Mouse (Mus musculus) midbrain, postnatal 0 days (tissue): ENCODE measurements around the gene Setd6. TPM values are rescaled to one million over a fixed set of nuclear protein-coding genes. Genes with fewer than 3 reads are reported as not detected.

Source experiments
- ATAC-seq: fragments of 200-750 bp; cut with Nextera tagmentation; 2 replicates; pipeline ENCODE4 v1.8.0; 2017; ENCODE audit warnings: moderate number of reproducible peaks, mild to moderate bottlenecking, moderate TSS enrichment, moderate library complexity; ENCODE audit not compliant: low FRiP score
- DNase-seq: peaks from one replicate; pipeline ENCODE4 v3.0.0-alpha.2; 2015; ENCODE audit warnings: low spot score
- H3K27ac ChIP-seq: fragments of 300-500 bp; sonication (generic); 2 replicates; pipeline ENCODE4 v1.5.1; 2014; ENCODE audit warnings: low read depth, mild to moderate bottlenecking, low read length, mixed read lengths
- H3K27me3 ChIP-seq: fragments of 300-500 bp; sonication (generic); 2 replicates; pipeline ENCODE4 v1.6.1; 2014; ENCODE audit warnings: low read length, control low read depth, mixed read lengths; ENCODE audit not compliant: insufficient read depth
- H3K36me3 ChIP-seq: fragments of 300-500 bp; sonication (generic); 2 replicates; pipeline ENCODE4 v1.6.1; 2014; ENCODE audit warnings: low read length, control low read depth, mixed read lengths; ENCODE audit not compliant: insufficient read depth
- H3K4me1 ChIP-seq: fragments of 300-500 bp; sonication (generic); 2 replicates; pipeline ENCODE4 v1.6.1; 2014; ENCODE audit warnings: mild to moderate bottlenecking, control low read depth, antibody characterized with exemption, low read length, mixed read lengths; ENCODE audit not compliant: insufficient read depth
- H3K4me2 ChIP-seq: fragments of 300-500 bp; sonication (generic); 2 replicates; pipeline ENCODE4 v1.6.1; 2014; ENCODE audit warnings: low read depth, mild to moderate bottlenecking, low read length, mixed read lengths; ENCODE audit not compliant: poor library complexity, severe bottlenecking
- H3K4me3 ChIP-seq: fragments of 300-500 bp; sonication (generic); 2 replicates; pipeline ENCODE4 v1.5.1; 2014; ENCODE audit warnings: low read depth, mild to moderate bottlenecking, low read length, moderate library complexity
- H3K9ac ChIP-seq: fragments of 300-500 bp; sonication (generic); replicated peaks from 2 replicates; pipeline ENCODE4 v1.6.1; 2014; ENCODE audit warnings: mild to moderate bottlenecking, low read length, moderate library complexity, mixed read lengths; ENCODE audit not compliant: poor library complexity, severe bottlenecking
- H3K9me3 ChIP-seq: fragments of 300-500 bp; sonication (generic); 2 replicates; pipeline ENCODE4 v1.6.1; 2016; ENCODE audit warnings: low read length, control low read depth
- CTCF ChIP-seq: IDR thresholded peaks from 2 replicates; pipeline ENCODE4 v1.5.1; 2016; ENCODE audit warnings: antibody characterized with exemption, mild to moderate bottlenecking
- WGBS: fragments of 180-500 bp; shearing (Covaris S2); extraction: QIAGEN DNeasy Blood & Tissue Kit; methylation state at CpG from one replicate; pipeline ENCODE4 v1.1.7; 2014; 5-methylcytosine and 5-hydroxymethylcytosine counted together
- polyA plus RNA-seq: library from polyadenylated mRNA; unstranded; fragments of >200 nt; fragmentation: Nextera tagmentation; extraction: Ambion mirVana; gene quantifications from 2 replicates; pipeline ENCODE4 v1.2.1, GENCODE M21; 2015
- total RNA-seq: library from RNA; depleted of rRNA; stranded (reverse); fragments of >200 nt; gene quantifications from 2 replicates; pipeline ENCODE4 v1.2.3, GENCODE M21; 2014

Setd6 gene
- total and polyA plus RNA-seq, 2 experiments from 2014 or later = 15.7 to 41.8 TPM

DNA sequence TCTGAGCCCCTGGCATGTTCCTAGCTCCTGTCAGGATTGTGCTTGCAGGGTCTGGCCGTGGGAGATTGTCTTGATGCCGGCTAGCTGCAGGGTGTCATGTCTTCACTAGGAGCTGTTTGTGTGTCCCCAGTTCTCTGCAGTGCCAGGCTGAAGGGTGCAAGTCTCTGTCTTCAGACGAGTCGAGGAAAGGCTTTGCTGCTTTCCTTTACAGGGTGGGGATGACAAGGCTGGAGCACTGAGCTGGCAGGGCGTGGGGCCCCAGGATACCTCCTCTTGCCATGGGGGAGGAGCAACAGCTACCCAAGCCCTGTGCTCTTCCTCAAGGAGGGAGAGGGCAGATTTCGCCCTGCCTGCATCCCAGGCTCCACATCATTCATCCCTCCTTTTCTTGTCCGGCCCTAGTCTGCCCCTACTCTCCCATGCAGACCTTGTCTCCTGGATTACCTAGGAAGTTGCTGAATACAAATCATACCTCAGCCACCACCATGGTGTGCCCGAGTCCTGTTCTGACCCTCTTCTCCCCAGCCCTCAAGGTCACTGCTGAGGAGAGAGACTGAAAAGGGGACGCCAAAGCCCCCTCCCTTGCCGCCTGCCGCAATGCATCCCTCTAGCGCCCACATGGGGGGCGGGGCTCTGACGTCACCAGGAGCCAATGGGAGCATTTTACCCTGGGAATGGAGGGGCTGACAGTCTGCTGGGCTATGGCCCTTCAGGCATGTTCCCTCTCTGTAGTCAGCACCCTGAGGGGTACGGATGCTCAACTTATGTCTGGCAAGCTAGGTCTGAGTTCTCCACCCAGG, 12.0 kb upstream of the Setd6 start:
- DNase-seq (peak; percentile 92), ATAC-seq (peak; percentile 52)
- no peaks in the 10 kb centered on the region for H3K27me3 ChIP-seq
- peaks cover 26% of the 10 kb centered on the region for H3K36me3 ChIP-seq
- H3K9me3 ChIP-seq = no peaks in the 10 kb centered on the region
- under 1% methylated on average over 15 of the region's 15 CpGs for WGBS
- peak overlapping the region; percentile 92 for H3K9ac ChIP-seq
- H3K4me3 ChIP-seq = peak overlapping the region; percentile 77
- peak; percentile 8; the same call in 1 of the 2 replicates for TF ChIP-seq CTCF
- H3K4me2 ChIP-seq = peak overlapping the region; percentile 64
- peaks cover 28% of the 10 kb centered on the region for H3K4me1 ChIP-seq
- peak overlapping the region; percentile 90 for H3K27ac ChIP-seq

DNA sequence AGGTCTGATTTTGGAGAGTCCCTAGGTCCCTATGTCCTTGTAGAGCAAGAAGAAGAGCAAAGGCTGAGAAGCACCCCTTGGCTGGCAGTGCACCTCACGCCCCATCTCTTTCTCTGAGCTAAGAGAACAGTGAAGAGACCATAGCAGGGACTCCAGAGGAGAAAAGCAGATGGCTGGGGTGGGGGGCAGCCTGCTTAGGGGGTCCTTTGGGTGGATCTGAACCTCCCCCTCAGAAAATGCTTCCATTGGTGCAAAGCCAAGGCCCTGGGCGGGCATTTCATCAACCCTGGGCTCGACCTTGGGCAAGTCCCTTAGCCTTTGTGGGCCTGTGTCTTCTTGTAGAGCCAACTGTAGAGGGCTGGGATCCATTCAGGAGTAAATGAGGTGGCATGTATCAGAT, 11.1 kb upstream of the Setd6 start:
- H3K4me1 ChIP-seq = peaks cover 27% of the 10 kb centered on the region
- peak overlapping the region; percentile 92 for H3K9ac ChIP-seq
- WGBS = 96% methylated on average over 3 of the region's 3 CpGs
- ATAC-seq (no peak), DNase-seq (no peak)
- peaks cover 35% of the 10 kb centered on the region for H3K36me3 ChIP-seq
- no peak for TF ChIP-seq CTCF
- no peaks in the 10 kb centered on the region for H3K9me3 ChIP-seq
- peak overlapping the region; percentile 90; the same call in 1 of the 2 replicates for H3K27ac ChIP-seq
- H3K4me3 ChIP-seq = peak overlapping the region; percentile 77
- no peaks in the 10 kb centered on the region for H3K27me3 ChIP-seq
- peak overlapping the region; percentile 64 for H3K4me2 ChIP-seq

DNA sequence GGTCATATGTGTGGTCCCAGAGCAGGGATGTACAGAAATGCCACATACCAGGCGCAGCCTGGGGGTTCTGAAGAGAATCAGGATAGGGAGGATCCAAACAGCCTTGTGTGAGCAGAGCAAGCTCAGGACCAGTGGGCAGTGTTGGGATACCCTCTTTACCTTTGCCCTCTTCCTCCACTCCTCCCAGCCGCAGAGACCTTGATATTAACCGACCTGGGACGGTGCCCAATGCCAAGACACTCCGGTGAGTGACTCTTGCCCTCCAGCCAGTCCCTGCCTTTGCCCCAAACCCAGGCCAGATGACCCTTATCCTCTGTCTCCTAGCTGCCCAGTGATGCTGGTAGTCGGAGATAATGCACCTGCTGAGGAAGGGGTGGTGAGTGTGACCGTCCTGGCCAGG, 6.1 kb upstream of the Setd6 start:
- WGBS = 80% methylated on average over 7 of the region's 7 CpGs
- Histone ChIP-seq H3K27me3 (no peaks in the 10 kb centered on the region), H3K36me3 (peaks cover 74% of the 10 kb centered on the region), H3K4me2 (no peak overlapping the region), H3K9ac (no peak overlapping the region), H3K9me3 (no peaks in the 10 kb centered on the region), H3K4me3 (no peak overlapping the region), H3K27ac (no peak overlapping the region), H3K4me1 (peaks cover 5% of the 10 kb centered on the region; the same call in 1 of the 2 replicates)
- no peak for ATAC-seq
- DNase-seq = no peak
- TF ChIP-seq CTCF = no peak

DNA sequence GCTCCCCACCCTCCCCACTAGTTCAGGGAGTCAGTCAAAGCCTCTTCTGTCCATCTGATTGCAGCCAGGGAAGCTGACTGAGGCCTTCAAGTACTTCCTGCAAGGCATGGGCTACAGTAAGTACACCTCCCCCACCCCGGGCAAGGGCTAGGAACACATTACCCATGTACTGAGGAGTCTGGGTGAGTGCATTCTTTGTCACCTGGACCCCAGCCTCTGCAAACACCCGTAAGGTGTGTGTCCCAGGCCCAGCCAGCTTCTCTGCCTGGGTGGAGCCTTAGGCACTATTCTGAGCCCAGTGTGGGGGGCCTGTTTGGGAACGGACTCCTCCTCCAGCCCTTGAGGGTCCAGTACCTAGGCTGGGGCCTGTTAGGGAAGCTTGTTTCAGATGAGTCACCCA, 4.7 kb upstream of the Setd6 start:
- WGBS = 87% methylated on average over 3 of the region's 3 CpGs
- Histone ChIP-seq H3K4me1 (no peaks in the 10 kb centered on the region), H3K27me3 (no peaks in the 10 kb centered on the region), H3K4me3 (no peak overlapping the region), H3K9ac (no peak overlapping the region), H3K27ac (no peak overlapping the region), H3K4me2 (no peak overlapping the region), H3K9me3 (no peaks in the 10 kb centered on the region), H3K36me3 (peaks cover 73% of the 10 kb centered on the region)
- no peak for ATAC-seq
- DNase-seq = no peak
- no peak for TF ChIP-seq CTCF

DNA sequence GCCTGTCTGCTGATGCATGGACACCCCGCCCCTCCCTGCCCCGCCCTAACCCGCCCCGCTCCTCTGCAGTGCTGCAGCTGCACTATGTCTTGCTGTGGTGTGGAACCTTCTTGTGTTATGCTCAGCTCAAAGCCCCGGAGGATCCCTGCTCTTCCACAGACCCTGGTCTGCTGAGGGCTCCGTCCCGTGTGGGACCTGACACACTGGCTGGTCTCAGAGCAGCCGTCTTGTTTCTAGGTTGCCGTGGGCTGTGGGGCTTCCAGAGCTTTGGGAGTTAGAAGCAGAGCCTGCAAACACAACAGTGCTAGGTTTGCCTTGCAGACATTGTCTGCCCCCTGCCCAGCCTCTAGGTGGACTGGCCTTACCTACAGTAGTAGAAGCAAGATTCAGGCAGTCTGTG, 3.3 kb upstream of the Setd6 start:
- 87% methylated on average over 9 of the region's 9 CpGs for WGBS

More for the DNA sequence above, 3.3 kb upstream of the Setd6 start:
- H3K27ac ChIP-seq = no peak overlapping the region
- H3K4me2 ChIP-seq = no peak overlapping the region
- peaks cover 63% of the 10 kb centered on the region for H3K36me3 ChIP-seq
- no peaks in the 10 kb centered on the region for H3K9me3 ChIP-seq
- ATAC-seq (no peak), DNase-seq (no peak)
- H3K4me3 ChIP-seq = no peak overlapping the region
- H3K9ac ChIP-seq = no peak overlapping the region
- H3K4me1 ChIP-seq = peaks cover 3% of the 10 kb centered on the region; the same call in 1 of the 2 replicates
- no peak for TF ChIP-seq CTCF
- no peaks in the 10 kb centered on the region for H3K27me3 ChIP-seq
